ENCODE assay signal across 13 mouse cellular contexts in genomic region chr13:117143255-117143654, GRCm38 (mm10).
"Had no signal": no experiment of that assay in that cellular context is flagged by ENCODE, and none has a peak within 500 bp of the region (broad histone marks: within the 10 kb centered on the region; RNA-seq: fewer than 3 reads in every experiment).

No protein-coding gene starts in this region.

- H3K4me2 ChIP-seq: liver, embryonic 11.5 days; lung, embryonic 14.5 days; neural tube, embryonic 12.5 days had no signal

- H3K9me3 ChIP-seq: limb, embryonic 10.5 days; midbrain, embryonic 10.5 days; neural tube, embryonic 12.5 days had no signal

- ATAC-seq: intestine, embryonic 16.5 days had no signal

- H3K27ac ChIP-seq: left cerebral cortex, adult 2 months; limb, embryonic 10.5 days; midbrain, embryonic 10.5 days; neural tube, embryonic 12.5 days had no signal

- H3K36me3 ChIP-seq: limb, embryonic 10.5 days; midbrain, embryonic 10.5 days; neural tube, embryonic 12.5 days had no signal

- H3K4me3 ChIP-seq: left cerebral cortex, adult 2 months; limb, embryonic 10.5 days; midbrain, embryonic 10.5 days; neural tube, embryonic 12.5 days had no signal

- DNase-seq: lung, embryonic 14.5 days; lung, postnatal 10 days; lung, postnatal 4 days; right cerebral cortex, postnatal 4 days; spleen, adult 18-20 months; thymus, adult 18-20 months; thymus, postnatal 14 days had no signal

- H3K9ac ChIP-seq: lung, embryonic 14.5 days; neural tube, embryonic 12.5 days had no signal

- H3K4me1 ChIP-seq: limb, embryonic 10.5 days; midbrain, embryonic 10.5 days; neural tube, embryonic 12.5 days had no signal

- H3K27me3 ChIP-seq: neural tube, embryonic 12.5 days had no signal
